2 mouse cellular contexts compared by ENCODE assay signal in the genomic region with DNA sequence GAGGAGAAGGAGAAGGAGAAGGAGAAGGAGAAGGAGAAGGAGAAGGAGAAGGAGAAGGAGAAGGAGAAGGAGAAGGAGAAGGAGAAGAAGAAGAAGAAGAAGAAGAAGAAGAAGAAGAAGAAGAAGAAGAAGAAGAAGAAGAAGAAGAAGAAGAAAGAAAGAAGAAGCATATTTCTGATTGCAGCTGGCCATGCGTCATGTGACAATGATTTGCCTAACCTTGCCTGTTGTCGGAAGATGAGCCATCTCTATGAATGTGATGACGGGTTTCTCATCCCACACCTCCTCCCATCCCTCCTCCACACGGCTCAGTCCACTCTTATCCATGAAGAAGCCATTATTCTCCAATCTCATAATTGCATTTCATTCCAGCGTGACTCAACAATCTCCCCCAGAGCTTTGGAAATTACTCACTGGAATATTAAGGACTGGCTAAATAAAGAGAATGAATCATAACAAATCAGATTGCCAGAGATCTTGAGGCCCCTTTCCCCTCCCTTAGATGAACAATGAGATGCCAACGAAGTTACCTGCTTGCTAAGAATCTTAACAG. TPM values are rescaled to one million over a fixed set of nuclear protein-coding genes. Genes with fewer than 3 reads are reported as not detected.
"Had no signal": no experiment of that assay in that cellular context is flagged by ENCODE, and none has a peak within 500 bp of the region (broad histone marks: within the 10 kb centered on the region; RNA-seq: fewer than 3 reads in every experiment).

No protein-coding gene starts in this region.

RNA-seq across cellular contexts. Expression of a gene that starts 21.9 kb away (rescaled TPM):
- polyA plus RNA-seq: midbrain, postnatal 0 days; neural tube, embryonic 11.5 days had no signal
